Mouse (Mus musculus) neural tube, embryonic 11.5 days (tissue): Measurements from ENCODE around the gene Pip4k2b. TPM values are rescaled to one million over a fixed set of nuclear protein-coding genes. Genes with fewer than 3 reads are reported as not detected.

Experiments used
- ATAC-seq: fragments of 200-750 bp; cut with Nextera tagmentation; 2 replicates; pipeline ENCODE4 v1.8.0; 2017; ENCODE audit warnings: moderate number of reproducible peaks, mild to moderate bottlenecking, moderate TSS enrichment, moderate library complexity; ENCODE audit not compliant: insufficient read depth, low FRiP score, low TSS enrichment
- DNase-seq: peaks from one replicate; pipeline ENCODE4 v3.0.0-alpha.2; 2015; ENCODE audit warnings: low spot score
- H3K27ac ChIP-seq: fragments of 300-500 bp; sonication (generic); 2 replicates; pipeline ENCODE4 v1.5.1; 2014; ENCODE audit warnings: low read depth, mild to moderate bottlenecking, low read length
- H3K27me3 ChIP-seq: fragments of 300-500 bp; sonication (generic); 2 replicates; pipeline ENCODE4 v1.6.1; 2014; ENCODE audit warnings: mild to moderate bottlenecking, low read length, mixed read lengths; ENCODE audit not compliant: control insufficient read depth, insufficient read depth
- H3K36me3 ChIP-seq: fragments of 300-500 bp; sonication (generic); 2 replicates; pipeline ENCODE4 v1.6.1; 2014; ENCODE audit warnings: mild to moderate bottlenecking, low read length, moderate library complexity, mixed read lengths; ENCODE audit not compliant: control insufficient read depth, insufficient read depth
- H3K4me1 ChIP-seq: fragments of 300-500 bp; sonication (generic); 2 replicates; pipeline ENCODE4 v1.6.1; 2014; ENCODE audit warnings: low read length, mixed read lengths; ENCODE audit not compliant: control insufficient read depth, insufficient read depth
- H3K4me2 ChIP-seq: fragments of 300-500 bp; sonication (generic); 2 replicates; pipeline ENCODE4 v1.6.1; 2014; ENCODE audit warnings: low read depth, mild to moderate bottlenecking, moderate library complexity
- H3K4me3 ChIP-seq: fragments of 300-500 bp; sonication (generic); 2 replicates; pipeline ENCODE4 v1.5.1; 2014; ENCODE audit warnings: low read depth, low read length
- H3K9ac ChIP-seq: fragments of 300-500 bp; sonication (generic); 2 replicates; pipeline ENCODE4 v1.6.1; 2014; ENCODE audit warnings: mild to moderate bottlenecking, low read length
- H3K9me3 ChIP-seq: fragments of 300-500 bp; sonication (generic); 2 replicates; pipeline ENCODE4 v1.6.1; 2016; ENCODE audit warnings: low read length; ENCODE audit not compliant: control insufficient read depth
- WGBS: fragments of 180-500 bp; shearing (Covaris S2); extraction: QIAGEN DNeasy Blood & Tissue Kit; methylation state at CpG from one replicate; pipeline ENCODE4 v1.1.7; 2014; 5-methylcytosine and 5-hydroxymethylcytosine counted together
- polyA plus RNA-seq: library from polyadenylated mRNA; unstranded; fragments of >200 nt; fragmentation: Nextera tagmentation; extraction: Ambion mirVana; gene quantifications from 2 replicates; pipeline ENCODE4 v1.2.1, GENCODE M21; 2014

Pip4k2b gene
- polyA plus RNA-seq, 1 experiment from 2014 or later, result 2.8 TPM

DNA sequence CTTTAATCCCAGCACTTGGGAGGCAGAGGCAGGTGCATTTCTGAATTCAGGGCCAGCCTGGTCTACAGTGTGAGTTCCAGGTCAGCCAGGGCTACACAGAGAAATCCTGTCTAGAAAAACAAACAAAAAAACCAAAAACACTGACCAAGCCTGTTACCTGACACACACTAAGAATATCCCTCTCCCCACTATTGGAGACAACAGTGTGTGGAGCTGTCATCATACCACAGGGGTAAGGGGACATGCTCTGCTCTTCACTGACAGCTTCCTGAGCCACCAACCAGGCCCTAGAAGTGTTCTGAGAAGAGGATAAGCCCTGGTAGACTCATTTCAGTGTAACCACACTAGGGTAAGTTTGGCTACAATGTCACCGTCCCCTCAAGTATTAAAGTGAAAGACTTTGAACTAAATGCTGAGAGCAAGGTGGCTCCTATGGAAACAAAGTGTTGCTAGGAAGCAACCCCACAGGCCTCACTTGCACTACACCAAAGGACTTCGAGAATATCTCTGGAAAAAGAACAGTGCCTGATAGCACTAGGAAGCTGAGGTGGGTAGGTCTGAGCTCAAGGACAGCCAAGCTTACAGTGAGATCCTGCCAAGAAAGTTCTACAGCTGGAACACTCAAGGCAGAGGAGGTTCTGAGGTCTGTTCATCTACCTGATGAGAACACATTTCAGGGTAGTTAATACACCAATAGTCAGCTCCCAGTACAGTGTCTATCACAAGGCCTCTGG is 35.6 kb upstream of the Pip4k2b start:
- H3K4me1 ChIP-seq, result peaks cover 15% of the 10 kb centered on the region
- H3K27me3 ChIP-seq, result no peaks in the 10 kb centered on the region
- H3K36me3 ChIP-seq, result peaks cover 31% of the 10 kb centered on the region
- ATAC-seq, result no peak
- peak overlapping the region; percentile 87 for H3K4me2 ChIP-seq
- no peak for DNase-seq
- H3K9me3 ChIP-seq, result no peaks in the 10 kb centered on the region
- no peak overlapping the region for H3K27ac ChIP-seq
- H3K9ac ChIP-seq, result no peak overlapping the region
- H3K4me3 ChIP-seq, result peak overlapping the region; percentile 96
- WGBS, result 84% methylated on average over 2 of the region's 2 CpGs

DNA sequence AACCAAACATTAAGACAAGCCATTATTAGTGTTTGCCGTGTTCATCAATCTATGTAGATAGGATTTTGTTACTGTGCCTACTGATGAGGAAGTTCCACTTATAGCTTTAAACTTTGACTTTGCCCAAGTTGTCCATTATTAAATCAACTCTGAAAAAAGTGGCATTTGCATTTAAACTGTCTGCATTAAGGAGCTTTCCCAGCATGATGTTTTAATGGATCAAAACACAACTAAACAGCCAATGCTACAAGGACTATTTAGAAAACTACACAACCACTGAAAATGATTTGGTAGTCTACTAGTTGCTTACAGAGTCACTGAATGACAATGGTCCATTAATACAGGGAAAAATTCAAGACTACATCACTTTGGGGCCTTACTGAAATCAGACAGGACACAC is 34.4 kb upstream of the Pip4k2b start:
- Histone ChIP-seq H3K4me2 (no peak overlapping the region), H3K4me1 (peaks cover 15% of the 10 kb centered on the region), H3K4me3 (no peak overlapping the region), H3K9ac (no peak overlapping the region), H3K36me3 (peaks cover 31% of the 10 kb centered on the region), H3K9me3 (no peaks in the 10 kb centered on the region), H3K27me3 (no peaks in the 10 kb centered on the region), H3K27ac (no peak overlapping the region)
- ATAC-seq (no peak), DNase-seq (no peak)
- WGBS, result 98% methylated on average over 1 of the region's 1 CpGs

DNA sequence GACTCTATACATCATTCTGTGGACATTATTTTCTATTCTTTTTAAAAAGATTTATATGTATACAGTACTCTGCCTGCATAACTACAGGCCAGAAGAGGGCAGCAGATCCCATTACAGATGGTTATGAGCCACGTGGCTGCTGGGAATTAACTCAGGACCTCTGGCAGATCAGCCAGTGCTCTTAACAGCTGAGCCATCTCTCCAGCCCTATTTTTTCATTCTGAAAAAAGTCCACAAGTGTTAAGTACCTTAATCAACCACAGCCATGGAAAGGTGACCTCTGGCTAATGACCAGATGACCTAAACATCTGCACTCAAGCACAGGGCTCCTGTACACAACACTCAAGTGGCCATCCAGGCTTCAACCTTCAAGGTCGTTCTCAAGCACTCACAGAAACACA is 32.6 kb upstream of the Pip4k2b start:
- DNase-seq, result peak; percentile 48
- H3K9ac ChIP-seq, result no peak overlapping the region
- 47% methylated on average over 2 of the region's 2 CpGs for WGBS
- H3K27me3 ChIP-seq, result no peaks in the 10 kb centered on the region
- H3K9me3 ChIP-seq, result no peaks in the 10 kb centered on the region
- H3K36me3 ChIP-seq, result peaks cover 31% of the 10 kb centered on the region
- H3K4me1 ChIP-seq, result peaks cover 15% of the 10 kb centered on the region
- no peak for ATAC-seq
- H3K4me3 ChIP-seq, result no peak overlapping the region
- no peak overlapping the region for H3K4me2 ChIP-seq
- no peak overlapping the region for H3K27ac ChIP-seq

DNA sequence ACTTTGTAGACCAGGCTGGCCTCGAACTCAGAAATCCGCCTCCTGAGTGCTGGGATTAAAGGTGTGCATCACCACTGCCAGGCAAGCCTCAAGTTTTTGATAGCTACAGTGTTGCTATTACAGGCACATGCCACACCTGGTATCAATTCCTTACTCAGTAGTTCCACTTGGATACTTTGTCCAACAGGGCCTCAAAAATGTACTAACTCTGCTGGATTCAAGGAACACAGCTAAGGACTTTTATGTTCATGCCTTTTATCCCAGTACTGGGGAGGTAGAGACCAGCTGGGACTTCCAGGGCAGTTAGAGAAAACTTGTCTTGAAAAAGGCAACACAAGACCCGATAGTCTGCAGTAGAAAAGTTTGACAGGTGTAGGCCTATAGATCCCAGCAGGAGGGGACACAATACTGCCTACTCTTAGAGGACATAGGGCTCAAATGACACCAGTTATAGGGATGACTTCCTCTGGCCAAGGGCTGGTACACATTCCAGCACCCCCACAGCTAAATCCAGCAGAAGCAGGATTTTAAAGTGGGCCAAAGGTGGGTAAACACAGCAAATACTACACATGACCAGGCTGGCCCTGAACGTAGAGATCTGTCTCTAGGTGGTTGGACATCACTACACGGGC is 32.1 kb upstream of the Pip4k2b start:
- ATAC-seq (no peak), DNase-seq (no peak)
- H3K4me1 ChIP-seq, result peaks cover 15% of the 10 kb centered on the region
- H3K36me3 ChIP-seq, result peaks cover 31% of the 10 kb centered on the region
- H3K4me2 ChIP-seq, result no peak overlapping the region
- no peak overlapping the region for H3K27ac ChIP-seq
- H3K9ac ChIP-seq, result no peak overlapping the region
- 58% methylated on average over 5 of the region's 5 CpGs for WGBS
- H3K4me3 ChIP-seq, result no peak overlapping the region
- no peaks in the 10 kb centered on the region for H3K9me3 ChIP-seq
- no peaks in the 10 kb centered on the region for H3K27me3 ChIP-seq

- no peak within 1 kb of the TSS for H3K27ac ChIP-seq
- ATAC-seq (no peak), DNase-seq (no peak)
- H3K36me3 ChIP-seq, result peaks cover 31% of the 10 kb centered on the region
- 51% methylated on average over 17 of the region's 17 CpGs for WGBS
- H3K27me3 ChIP-seq, result no peaks in the 10 kb centered on the region
- H3K9me3 ChIP-seq, result no peaks in the 10 kb centered on the region
- H3K9ac ChIP-seq, result no peak within 1 kb of the TSS
- H3K4me2 ChIP-seq, result no peak within 1 kb of the TSS
- H3K4me3 ChIP-seq, result no peak within 1 kb of the TSS
- peaks cover 12% of the 10 kb centered on the region for H3K4me1 ChIP-seq
Measured at GRCm38 (mm10) chr11:97775808-97776496, 31.4 kb upstream of the Pip4k2b start, which contains the start of gene 1700001P01Rik. Gene 1700001P01Rik (minus strand): TSS chr11:97775918.

DNA sequence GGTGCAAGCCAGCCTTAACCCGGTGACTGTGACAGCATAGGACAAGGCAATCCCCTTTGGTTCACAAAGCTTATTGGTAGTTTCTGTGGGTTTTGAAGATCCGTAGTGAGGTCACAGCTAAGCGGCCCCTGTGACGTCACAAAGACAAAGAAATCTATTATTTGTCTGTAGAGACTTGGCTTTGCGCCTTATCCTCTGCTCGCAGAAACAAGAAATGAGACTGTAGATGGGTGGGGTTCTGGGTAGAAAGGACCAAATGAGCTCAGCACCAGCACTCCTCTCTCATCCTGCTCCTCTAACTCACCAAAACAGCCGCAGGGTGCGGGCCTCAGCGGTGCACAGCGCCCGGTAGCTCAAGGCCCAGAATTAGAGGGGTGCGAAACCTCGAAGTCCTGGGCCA is 30.7 kb upstream of the Pip4k2b start:
- Histone ChIP-seq H3K9me3 (no peaks in the 10 kb centered on the region), H3K9ac (no peak overlapping the region), H3K4me2 (no peak overlapping the region), H3K4me1 (peaks cover 5% of the 10 kb centered on the region), H3K4me3 (no peak overlapping the region), H3K27ac (no peak overlapping the region), H3K36me3 (peaks cover 26% of the 10 kb centered on the region), H3K27me3 (no peaks in the 10 kb centered on the region)
- WGBS, result 74% methylated on average over 13 of the region's 13 CpGs
- DNase-seq (no peak), ATAC-seq (no peak)

- H3K4me3 ChIP-seq, result no peak overlapping the region
- peaks cover 3% of the 10 kb centered on the region; the same call in 1 of the 2 replicates for H3K4me1 ChIP-seq
- H3K27me3 ChIP-seq, result no peaks in the 10 kb centered on the region
- H3K9me3 ChIP-seq, result no peaks in the 10 kb centered on the region
- DNase-seq (no peak), ATAC-seq (no peak)
- H3K27ac ChIP-seq, result no peak overlapping the region
- H3K36me3 ChIP-seq, result no peaks in the 10 kb centered on the region
- H3K4me2 ChIP-seq, result no peak overlapping the region
- H3K9ac ChIP-seq, result no peak overlapping the region
- 85% methylated on average over 14 of the region's 14 CpGs for WGBS
Measured at GRCm38 (mm10) chr11:97771410-97771809, 26.9 kb upstream of the Pip4k2b start.

DNA sequence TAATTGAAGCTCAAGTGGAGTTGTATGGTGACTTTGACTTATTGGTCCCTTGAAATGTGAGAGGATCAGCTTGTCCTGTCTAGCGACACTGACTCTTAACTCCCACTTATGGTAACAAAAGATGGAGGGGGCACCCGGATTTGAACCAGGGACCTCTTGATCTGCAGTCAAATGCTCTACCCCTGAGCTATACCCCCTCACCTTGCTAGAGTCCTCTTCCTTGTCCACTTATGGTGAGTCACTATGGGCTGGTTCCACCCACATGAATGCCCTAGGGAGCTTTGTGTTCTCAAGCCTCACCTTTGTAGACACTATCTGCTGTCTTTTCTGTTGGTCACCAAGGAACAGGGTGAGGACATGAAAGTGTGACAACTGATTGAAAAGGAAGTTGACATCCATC is 25.2 kb upstream of the Pip4k2b start:
- H3K27me3 ChIP-seq, result no peaks in the 10 kb centered on the region
- no peaks in the 10 kb centered on the region for H3K36me3 ChIP-seq
- H3K4me3 ChIP-seq, result no peak overlapping the region
- H3K4me1 ChIP-seq, result peaks cover 8% of the 10 kb centered on the region; the same call in 1 of the 2 replicates
- 36% methylated on average over 2 of the region's 2 CpGs for WGBS
- no peak overlapping the region for H3K27ac ChIP-seq
- DNase-seq (no peak), ATAC-seq (no peak)
- H3K9me3 ChIP-seq, result no peaks in the 10 kb centered on the region
- H3K4me2 ChIP-seq, result no peak overlapping the region
- no peak overlapping the region for H3K9ac ChIP-seq
